Mouse (Mus musculus) neural tube, embryonic 14.5 days (tissue): ENCODE measurements around the gene Atp1b1. TPM values are rescaled to one million over a fixed set of nuclear protein-coding genes. Genes with fewer than 3 reads are reported as not detected.

Experiments used
- ATAC-seq: fragments of 200-750 bp; cut with Nextera tagmentation; 2 replicates; pipeline ENCODE4 v1.8.0; 2017; ENCODE audit warnings: low read depth, mild to moderate bottlenecking, moderate TSS enrichment, moderate library complexity
- H3K27ac ChIP-seq: fragments of 300-500 bp; sonication (generic); 2 replicates; pipeline ENCODE4 v1.5.1; 2014; ENCODE audit warnings: low read depth, mild to moderate bottlenecking, control low read depth, low read length, moderate library complexity, mixed read lengths
- H3K27me3 ChIP-seq: fragments of 300-500 bp; sonication (generic); 2 replicates; pipeline ENCODE4 v1.6.1; 2014; ENCODE audit warnings: low read length; ENCODE audit not compliant: control insufficient read depth, insufficient read depth
- H3K36me3 ChIP-seq: fragments of 300-500 bp; sonication (generic); 2 replicates; pipeline ENCODE4 v1.6.1; 2014; ENCODE audit warnings: low read length, mixed read lengths; ENCODE audit not compliant: control insufficient read depth, insufficient read depth
- H3K4me1 ChIP-seq: fragments of 300-500 bp; sonication (generic); 2 replicates; pipeline ENCODE4 v1.6.1; 2014; ENCODE audit warnings: low read length; ENCODE audit not compliant: control insufficient read depth, insufficient read depth
- H3K4me2 ChIP-seq: fragments of 300-500 bp; sonication (generic); 2 replicates; pipeline ENCODE4 v1.6.1; 2014; ENCODE audit warnings: mild to moderate bottlenecking, low read depth, low read length, control low read depth
- H3K4me3 ChIP-seq: fragments of 300-500 bp; sonication (generic); 2 replicates; pipeline ENCODE4 v1.5.1; 2014; ENCODE audit warnings: low read depth, low read length, control low read depth, mixed read lengths
- H3K9ac ChIP-seq: fragments of 300-500 bp; sonication (generic); replicated peaks from 2 replicates; pipeline ENCODE4 v1.6.1; 2014; ENCODE audit warnings: low read depth, mild to moderate bottlenecking, control low read depth, low read length, mixed read lengths
- H3K9me3 ChIP-seq: fragments of 300-500 bp; sonication (generic); 2 replicates; pipeline ENCODE4 v1.6.1; 2016; ENCODE audit warnings: low read length; ENCODE audit not compliant: control insufficient read depth
- WGBS: fragments of 180-500 bp; shearing (Covaris S2); extraction: QIAGEN DNeasy Blood & Tissue Kit; methylation state at CpG from one replicate; pipeline ENCODE4 v1.1.7; 2014; 5-methylcytosine and 5-hydroxymethylcytosine counted together
- polyA plus RNA-seq: library from polyadenylated mRNA; unstranded; fragments of >200 nt; fragmentation: Nextera tagmentation; extraction: Ambion mirVana; gene quantifications from 2 replicates; pipeline ENCODE4 v1.2.1, GENCODE M21; 2014

The Atp1b1 gene
- polyA plus RNA-seq, 1 experiment from 2014 or later = 266 TPM

- Histone ChIP-seq H3K9me3 (no peaks in the 10 kb centered on the region), H3K27ac (no peak overlapping the region), H3K4me2 (no peak overlapping the region), H3K4me3 (no peak overlapping the region), H3K36me3 (peaks cover 25% of the 10 kb centered on the region), H3K27me3 (no peaks in the 10 kb centered on the region), H3K9ac (no peak overlapping the region), H3K4me1 (no peaks in the 10 kb centered on the region)
- WGBS = 36% methylated on average over 6 of the region's 6 CpGs
- ATAC-seq = peak; percentile 41; the same call in 1 of the 2 replicates
Observed at GRCm38 (mm10) chr1:164434049-164434448, 24.1 kb downstream of the Atp1b1 start.

GRCm38 (mm10) chr1:164432649-164433048 lies 25.5 kb downstream of the Atp1b1 start:
- Histone ChIP-seq H3K27ac (no peak overlapping the region), H3K4me3 (no peak overlapping the region), H3K36me3 (peaks cover 12% of the 10 kb centered on the region), H3K9ac (no peak overlapping the region), H3K4me1 (no peaks in the 10 kb centered on the region), H3K9me3 (no peaks in the 10 kb centered on the region), H3K4me2 (no peak overlapping the region), H3K27me3 (no peaks in the 10 kb centered on the region)
- WGBS = 82% methylated on average over 5 of the region's 5 CpGs
- ATAC-seq = no peak

- H3K36me3 ChIP-seq = no peaks in the 10 kb centered on the region
- H3K27me3 ChIP-seq = no peaks in the 10 kb centered on the region
- WGBS = 87% methylated on average over 9 of the region's 9 CpGs
- H3K4me2 ChIP-seq = no peak overlapping the region
- ATAC-seq = no peak
- H3K9me3 ChIP-seq = no peaks in the 10 kb centered on the region
- H3K4me3 ChIP-seq = no peak overlapping the region
- H3K9ac ChIP-seq = no peak overlapping the region
- no peaks in the 10 kb centered on the region for H3K4me1 ChIP-seq
- no peak overlapping the region for H3K27ac ChIP-seq
Observed at GRCm38 (mm10) chr1:164428644-164429043, 29.5 kb downstream of the Atp1b1 start.

- Histone ChIP-seq H3K27ac (no peak overlapping the region), H3K36me3 (no peaks in the 10 kb centered on the region), H3K9me3 (no peaks in the 10 kb centered on the region), H3K27me3 (no peaks in the 10 kb centered on the region), H3K4me2 (no peak overlapping the region), H3K4me3 (no peak overlapping the region), H3K9ac (no peak overlapping the region), H3K4me1 (no peaks in the 10 kb centered on the region)
- no peak for ATAC-seq
- 82% methylated on average over 7 of the region's 7 CpGs for WGBS
Observed at GRCm38 (mm10) chr1:164427777-164428176, 30.4 kb downstream of the Atp1b1 start.

GRCm38 (mm10) chr1:164426227-164426626 lies 31.9 kb downstream of the Atp1b1 start:
- H3K4me1 ChIP-seq = no peaks in the 10 kb centered on the region

GRCm38 (mm10) chr1:164420623-164421354 lies 37.4 kb downstream of the Atp1b1 start:
- no peaks in the 10 kb centered on the region for H3K4me1 ChIP-seq
- WGBS = 92% methylated on average over 6 of the region's 6 CpGs
- H3K4me2 ChIP-seq = no peak overlapping the region
- no peaks in the 10 kb centered on the region for H3K36me3 ChIP-seq
- no peak for ATAC-seq
- no peaks in the 10 kb centered on the region for H3K9me3 ChIP-seq
- no peak overlapping the region for H3K9ac ChIP-seq
- no peak overlapping the region for H3K4me3 ChIP-seq
- H3K27ac ChIP-seq = no peak overlapping the region
- H3K27me3 ChIP-seq = no peaks in the 10 kb centered on the region

More at GRCm38 (mm10) chr1:164426227-164426626, 31.9 kb downstream of the Atp1b1 start:
- Histone ChIP-seq H3K9me3 (no peaks in the 10 kb centered on the region), H3K27ac (no peak overlapping the region), H3K27me3 (no peaks in the 10 kb centered on the region), H3K9ac (no peak overlapping the region), H3K4me3 (no peak overlapping the region), H3K36me3 (no peaks in the 10 kb centered on the region), H3K4me2 (no peak overlapping the region)
- 91% methylated on average over 7 of the region's 7 CpGs for WGBS
- ATAC-seq = no peak

GRCm38 (mm10) chr1:164419401-164419800 lies 38.8 kb downstream of the Atp1b1 start:
- Histone ChIP-seq H3K27ac (no peak overlapping the region), H3K36me3 (no peaks in the 10 kb centered on the region), H3K27me3 (no peaks in the 10 kb centered on the region), H3K4me3 (no peak overlapping the region), H3K4me1 (no peaks in the 10 kb centered on the region), H3K9me3 (no peaks in the 10 kb centered on the region), H3K9ac (no peak overlapping the region), H3K4me2 (no peak overlapping the region)
- ATAC-seq = no peak
- WGBS = 81% methylated on average over 8 of the region's 8 CpGs

GRCm38 (mm10) chr1:164418320-164418719 lies 39.8 kb downstream of the Atp1b1 start:
- H3K4me1 ChIP-seq = no peaks in the 10 kb centered on the region
- no peak for ATAC-seq
- 81% methylated on average over 10 of the region's 10 CpGs for WGBS
- H3K4me2 ChIP-seq = no peak overlapping the region
- no peak overlapping the region for H3K4me3 ChIP-seq
- H3K36me3 ChIP-seq = no peaks in the 10 kb centered on the region
- no peak overlapping the region for H3K27ac ChIP-seq
- no peaks in the 10 kb centered on the region for H3K27me3 ChIP-seq
- no peak overlapping the region for H3K9ac ChIP-seq
- no peaks in the 10 kb centered on the region for H3K9me3 ChIP-seq

- Histone ChIP-seq H3K27me3 (no peaks in the 10 kb centered on the region), H3K9me3 (no peaks in the 10 kb centered on the region), H3K4me3 (no peak overlapping the region), H3K9ac (no peak overlapping the region), H3K4me2 (no peak overlapping the region), H3K27ac (no peak overlapping the region), H3K36me3 (no peaks in the 10 kb centered on the region), H3K4me1 (no peaks in the 10 kb centered on the region)
- WGBS = 87% methylated on average over 3 of the region's 3 CpGs
- no peak for ATAC-seq
Observed at GRCm38 (mm10) chr1:164417604-164418003, 40.6 kb downstream of the Atp1b1 start.
